Mouse (Mus musculus): ENCODE data around the gene Hemk1. TPM values are rescaled to one million over a fixed set of nuclear protein-coding genes. Genes with fewer than 3 reads are reported as not detected.

Gene Hemk1
- polyA plus RNA-seq, 1 experiment: 25.5 TPM

DNA sequence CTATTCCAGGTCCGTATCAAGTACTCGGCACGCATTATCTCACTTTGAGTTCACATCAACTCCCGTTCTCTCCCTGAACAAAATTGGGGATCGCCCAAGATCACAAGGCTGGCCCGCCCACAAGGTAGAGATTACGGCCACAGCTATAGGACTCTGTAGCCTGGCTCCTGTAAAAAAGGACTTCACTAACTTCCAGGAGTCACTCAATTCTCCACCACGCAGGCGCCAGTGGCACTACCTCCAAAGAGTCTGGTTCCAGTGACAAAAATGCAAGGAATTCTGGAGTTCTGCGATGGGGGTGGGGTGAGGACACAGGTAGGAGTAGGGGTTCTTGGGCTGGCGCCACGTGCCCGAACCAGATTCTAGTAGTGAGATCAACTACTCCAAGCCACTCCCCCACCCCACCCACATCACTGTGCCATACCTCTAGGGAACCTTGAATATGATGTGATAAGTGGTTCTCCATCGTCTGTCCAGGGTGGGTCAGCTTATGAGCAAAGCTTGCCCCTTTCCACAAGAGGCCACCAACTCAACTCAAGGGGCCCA is 50.0 kb downstream of the Hemk1 start:
- WGBS: 90% methylated on average over 14 of the region's 14 CpGs
- peaks cover 41% of the 10 kb centered on the region for H3K4me1 ChIP-seq (replicated peaks; ENCODE audit: control insufficient read depth, insufficient read depth, low read length)
- H3K27ac ChIP-seq (ENCODE audit: control insufficient read depth, insufficient read depth, low read length): 0 out of 2 replicates have a peak overlapping the region, but pooled peaks have one; percentile 8
- H3K4me3 ChIP-seq (ENCODE audit: control insufficient read depth, insufficient read depth, low read length): peak overlapping the region; percentile 8; the same call in 1 of the 2 replicates
- H3K36me3 ChIP-seq (ENCODE audit: control insufficient read depth, insufficient read depth, low read length): no peaks in the 10 kb centered on the region
- no peak for TF ChIP-seq POLR2A (IDR thresholded peaks at IDR 0.05; ENCODE audit: control insufficient read depth, extremely low read depth, insufficient read depth, low read length, poor library complexity)
- TF ChIP-seq CTCF (IDR thresholded peaks at IDR 0.05; ENCODE audit: borderline replicate concordance, control insufficient read depth, extremely low read depth, insufficient read depth, low read length, poor library complexity): no peak
- no peak for DNase-seq
- no peaks in the 10 kb centered on the region for H3K27me3 ChIP-seq (ENCODE audit: control insufficient read depth, insufficient read depth, low read length)

- 77% methylated on average over 2 of the region's 2 CpGs for WGBS
- Histone ChIP-seq H3K4me1 (replicated peaks; ENCODE audit: control insufficient read depth, insufficient read depth, low read length) (peaks cover 41% of the 10 kb centered on the region), H3K27ac (ENCODE audit: control insufficient read depth, insufficient read depth, low read length) (no peak overlapping the region), H3K27me3 (ENCODE audit: control insufficient read depth, insufficient read depth, low read length) (no peaks in the 10 kb centered on the region), H3K36me3 (ENCODE audit: control insufficient read depth, insufficient read depth, low read length) (no peaks in the 10 kb centered on the region), H3K4me3 (ENCODE audit: control insufficient read depth, insufficient read depth, low read length) (no peak overlapping the region)
- DNase-seq: no peak
- TF ChIP-seq POLR2A (IDR thresholded peaks at IDR 0.05; ENCODE audit: control insufficient read depth, extremely low read depth, insufficient read depth, low read length, poor library complexity) (no peak), CTCF (IDR thresholded peaks at IDR 0.05; ENCODE audit: borderline replicate concordance, control insufficient read depth, extremely low read depth, insufficient read depth, low read length, poor library complexity) (no peak)
These were observed 50.9 kb downstream of the Hemk1 start for GRCm38 (mm10) chr9:107287294-107287693.

GRCm38 (mm10) chr9:107285009-107285408 is 53.1 kb downstream of the Hemk1 start:
- Histone ChIP-seq H3K27me3 (ENCODE audit: control insufficient read depth, insufficient read depth, low read length) (no peaks in the 10 kb centered on the region), H3K36me3 (ENCODE audit: control insufficient read depth, insufficient read depth, low read length) (no peaks in the 10 kb centered on the region), H3K4me1 (replicated peaks; ENCODE audit: control insufficient read depth, insufficient read depth, low read length) (peaks cover 46% of the 10 kb centered on the region), H3K27ac (ENCODE audit: control insufficient read depth, insufficient read depth, low read length) (no peak overlapping the region), H3K4me3 (ENCODE audit: control insufficient read depth, insufficient read depth, low read length) (no peak overlapping the region)
- peak; percentile 35 for DNase-seq
- TF ChIP-seq CTCF (IDR thresholded peaks at IDR 0.05; ENCODE audit: borderline replicate concordance, control insufficient read depth, extremely low read depth, insufficient read depth, low read length, poor library complexity) (no peak), POLR2A (IDR thresholded peaks at IDR 0.05; ENCODE audit: control insufficient read depth, extremely low read depth, insufficient read depth, low read length, poor library complexity) (no peak)
- 17% methylated on average over 3 of the region's 3 CpGs for WGBS

DNA sequence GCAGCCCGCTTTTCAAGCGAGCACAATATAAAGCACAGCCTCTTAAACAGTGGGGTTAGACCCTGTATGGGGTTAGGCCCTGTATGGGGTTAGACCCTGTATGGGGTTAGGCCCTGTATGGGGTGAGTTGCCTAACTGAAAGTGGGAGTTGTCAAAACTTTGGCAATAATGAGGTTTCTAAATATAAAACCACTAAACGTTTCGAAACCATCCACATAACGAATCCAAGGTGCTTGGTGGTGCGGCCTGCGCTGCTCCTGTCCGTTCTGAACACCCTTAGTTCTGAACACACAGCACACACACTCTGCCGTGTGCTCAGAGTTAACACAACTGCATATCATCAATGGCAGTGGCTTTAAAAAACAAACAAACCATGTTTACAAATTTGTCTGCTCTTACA is 55.2 kb downstream of the Hemk1 start:
- WGBS: 85% methylated on average over 9 of the region's 9 CpGs
- no peak for DNase-seq
- no peak overlapping the region for H3K27ac ChIP-seq (ENCODE audit: control insufficient read depth, insufficient read depth, low read length)
- TF ChIP-seq CTCF (IDR thresholded peaks at IDR 0.05; ENCODE audit: borderline replicate concordance, control insufficient read depth, extremely low read depth, insufficient read depth, low read length, poor library complexity): no peak
- TF ChIP-seq POLR2A (IDR thresholded peaks at IDR 0.05; ENCODE audit: control insufficient read depth, extremely low read depth, insufficient read depth, low read length, poor library complexity): no peak
- peaks cover 49% of the 10 kb centered on the region for H3K4me1 ChIP-seq (replicated peaks; ENCODE audit: control insufficient read depth, insufficient read depth, low read length)
- H3K4me3 ChIP-seq (ENCODE audit: control insufficient read depth, insufficient read depth, low read length): no peak overlapping the region
- H3K27me3 ChIP-seq (ENCODE audit: control insufficient read depth, insufficient read depth, low read length): no peaks in the 10 kb centered on the region
- H3K36me3 ChIP-seq (ENCODE audit: control insufficient read depth, insufficient read depth, low read length): no peaks in the 10 kb centered on the region

GRCm38 (mm10) chr9:107281241-107281987 is 56.7 kb downstream of the Hemk1 start:
- Histone ChIP-seq H3K27ac (ENCODE audit: control insufficient read depth, insufficient read depth, low read length) (no peak overlapping the region), H3K27me3 (ENCODE audit: control insufficient read depth, insufficient read depth, low read length) (no peaks in the 10 kb centered on the region), H3K4me3 (ENCODE audit: control insufficient read depth, insufficient read depth, low read length) (no peak overlapping the region), H3K36me3 (ENCODE audit: control insufficient read depth, insufficient read depth, low read length) (no peaks in the 10 kb centered on the region), H3K4me1 (replicated peaks; ENCODE audit: control insufficient read depth, insufficient read depth, low read length) (peaks cover 42% of the 10 kb centered on the region)
- no peak for DNase-seq
- 86% methylated on average over 5 of the region's 5 CpGs for WGBS
- no peak for TF ChIP-seq CTCF (IDR thresholded peaks at IDR 0.05; ENCODE audit: borderline replicate concordance, control insufficient read depth, extremely low read depth, insufficient read depth, low read length, poor library complexity)
- no peak for TF ChIP-seq POLR2A (IDR thresholded peaks at IDR 0.05; ENCODE audit: control insufficient read depth, extremely low read depth, insufficient read depth, low read length, poor library complexity)

- peak; percentile 25 for DNase-seq
- TF ChIP-seq POLR2A (IDR thresholded peaks at IDR 0.05; ENCODE audit: control insufficient read depth, extremely low read depth, insufficient read depth, low read length, poor library complexity): no peak
- no peak for TF ChIP-seq CTCF (IDR thresholded peaks at IDR 0.05; ENCODE audit: borderline replicate concordance, control insufficient read depth, extremely low read depth, insufficient read depth, low read length, poor library complexity)
- no peaks in the 10 kb centered on the region for H3K27me3 ChIP-seq (ENCODE audit: control insufficient read depth, insufficient read depth, low read length)
- H3K27ac ChIP-seq (ENCODE audit: control insufficient read depth, insufficient read depth, low read length): peak overlapping the region; percentile 45
- H3K36me3 ChIP-seq (ENCODE audit: control insufficient read depth, insufficient read depth, low read length): no peaks in the 10 kb centered on the region
- peaks cover 38% of the 10 kb centered on the region for H3K4me1 ChIP-seq (replicated peaks; ENCODE audit: control insufficient read depth, insufficient read depth, low read length)
- peak overlapping the region; percentile 24 for H3K4me3 ChIP-seq (ENCODE audit: control insufficient read depth, insufficient read depth, low read length)
- 3% methylated on average over 13 of the region's 13 CpGs for WGBS
These were observed 57.7 kb downstream of the Hemk1 start for GRCm38 (mm10) chr9:107280322-107281027.

Measured in thymus, adult 2 months (tissue).